Comparison of ENCODE assay signal across 25 mouse cellular contexts in genomic region chr4:90203421-90203820, GRCm38 (mm10). TPM values are rescaled to one million over a fixed set of nuclear protein-coding genes. Genes with fewer than 3 reads are reported as not detected.
"Had no signal": no experiment of that assay in that cellular context is flagged by ENCODE, and none has a peak within 500 bp of the region (broad histone marks: within the 10 kb centered on the region; RNA-seq: fewer than 3 reads in every experiment).

No protein-coding gene starts in this region.

- H3K9me3 ChIP-seq: lung, embryonic 15.5 days; midbrain, embryonic 10.5 days; midbrain, embryonic 12.5 days; neural tube, embryonic 13.5 days; neural tube, embryonic 15.5 days had no signal

- H3K4me2 ChIP-seq: lung, embryonic 15.5 days; midbrain, embryonic 12.5 days; neural tube, embryonic 13.5 days; neural tube, embryonic 15.5 days had no signal

- H3K4me3 ChIP-seq: lung, embryonic 15.5 days; midbrain, embryonic 10.5 days; midbrain, embryonic 12.5 days; myocyte; neural tube, embryonic 13.5 days; neural tube, embryonic 15.5 days had no signal

- DNase-seq: liver, postnatal 0 days; lung, adult 2 months; lung, postnatal 4 days; midbrain, embryonic 14.5 days; retina, postnatal 1 day; right cerebral cortex, adult 18-20 months; right cerebral cortex, postnatal 25 days; right cerebral cortex, postnatal 4 days; spleen, adult 18-20 months; thymus, adult 18-20 months; thymus, postnatal 14 days; thymus, postnatal 36 days had no signal

- H3K4me1 ChIP-seq: lung, embryonic 15.5 days; midbrain, embryonic 10.5 days; midbrain, embryonic 12.5 days; neural tube, embryonic 13.5 days; neural tube, embryonic 15.5 days had no signal

- H3K27ac ChIP-seq: lung, embryonic 15.5 days; midbrain, embryonic 10.5 days; midbrain, embryonic 12.5 days; neural tube, embryonic 13.5 days; neural tube, embryonic 15.5 days had no signal

- ATAC-seq: liver, postnatal 0 days; lung, postnatal 0 days; midbrain, embryonic 16.5 days had no signal

- H3K27me3 ChIP-seq: lung, embryonic 15.5 days; midbrain, embryonic 12.5 days; neural tube, embryonic 13.5 days; neural tube, embryonic 15.5 days had no signal

- H3K9ac ChIP-seq: liver, postnatal 0 days; lung, embryonic 15.5 days; midbrain, embryonic 12.5 days; neural tube, embryonic 13.5 days; neural tube, embryonic 15.5 days had no signal

- H3K36me3 ChIP-seq: lung, embryonic 15.5 days; midbrain, embryonic 10.5 days; midbrain, embryonic 12.5 days; neural tube, embryonic 13.5 days; neural tube, embryonic 15.5 days had no signal

RNA-seq across cellular contexts. Expression of gene Zfp352, which starts 15.2 kb away (rescaled TPM):
- polyA plus RNA-seq: liver, postnatal 0 days; lung, adult 2 months; lung, embryonic 15.5 days; lung, postnatal 0 days; midbrain, embryonic 10.5 days; midbrain, embryonic 12.5 days; midbrain, embryonic 14.5 days; midbrain, embryonic 16.5 days; myocyte; neural tube, embryonic 11.5 days; neural tube, embryonic 13.5 days; neural tube, embryonic 15.5 days; small intestine, adult 2 months; stomach, embryonic 14.5 days; stomach, embryonic 16.5 days; thymus, postnatal 0 days had no signal
